Mouse (Mus musculus) lung, adult 2 months (tissue): ENCODE results near the gene Kcnj6. TPM values are rescaled to one million over a fixed set of nuclear protein-coding genes. Genes with fewer than 3 reads are reported as not detected.

Experiments
- DNase-seq: peaks from one replicate; pipeline ENCODE4 v3.0.0; 2022
- H3K4me1 ChIP-seq: fragments of 200-500 bp; 2 replicates; pipeline ENCODE4 v1.6.1; 2011; ENCODE audit warnings: low read length; ENCODE audit not compliant: control insufficient read depth, insufficient read depth
- H3K4me3 ChIP-seq: fragments of 200-500 bp; replicated peaks from 2 replicates; pipeline ENCODE3; 2011; ENCODE audit warnings: low read depth, mild to moderate bottlenecking, control low read depth, low read length; ENCODE audit errors: extremely low read depth
- CTCF ChIP-seq: fragments of 200-500 bp; IDR thresholded peaks from 2 replicates; pipeline ENCODE4 v1.5.1; 2011; ENCODE audit warnings: mild to moderate bottlenecking, low read length, control low read depth; ENCODE audit not compliant: insufficient read depth
- POLR2A ChIP-seq: fragments of 200-500 bp; IDR thresholded peaks from 2 replicates; pipeline ENCODE4 v1.6.1; 2011; ENCODE audit warnings: low read depth, mild to moderate bottlenecking, control low read depth, low read length, borderline replicate concordance; ENCODE audit errors: extremely low read depth
- WGBS: fragments of 180-500 bp; shearing (Covaris S2); methylation state at CpG from one replicate; pipeline ENCODE4 v1.1.7; 2018; 5-methylcytosine and 5-hydroxymethylcytosine counted together
- polyA plus RNA-seq: library from polyadenylated mRNA; depleted of rRNA; stranded (reverse); fragments of >200 nt; gene quantifications from 2 replicates; pipeline ENCODE4 v1.2.3, GENCODE M21; 2012

Kcnj6 gene
- polyA plus RNA-seq, 1 experiment = not detected

DNA sequence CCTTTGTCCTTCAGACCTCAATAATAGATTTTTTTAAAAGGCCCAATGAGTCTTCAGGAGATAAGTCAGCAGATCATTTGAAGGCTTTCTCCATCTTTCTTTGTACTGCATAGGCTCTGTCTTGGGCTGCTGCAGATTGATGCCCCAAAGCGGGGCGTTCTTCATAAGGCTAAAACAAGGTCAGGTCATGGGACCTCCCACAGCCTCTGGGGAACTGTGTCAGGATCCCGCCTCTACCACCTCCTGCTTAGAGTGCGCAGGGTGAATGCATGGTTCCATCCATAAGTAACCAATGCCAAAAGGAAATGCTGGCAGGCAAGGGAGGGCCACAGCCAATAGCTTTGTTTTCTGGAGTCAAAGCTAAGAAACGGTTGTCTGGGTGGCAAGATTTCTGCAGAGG, 237.7 kb downstream of the Kcnj6 start:
- WGBS = 84% methylated on average over 5 of the region's 5 CpGs
- TF ChIP-seq POLR2A = no peak
- TF ChIP-seq CTCF = no peak
- H3K4me3 ChIP-seq = no peak overlapping the region
- no peak for DNase-seq
- no peaks in the 10 kb centered on the region for H3K4me1 ChIP-seq

DNA sequence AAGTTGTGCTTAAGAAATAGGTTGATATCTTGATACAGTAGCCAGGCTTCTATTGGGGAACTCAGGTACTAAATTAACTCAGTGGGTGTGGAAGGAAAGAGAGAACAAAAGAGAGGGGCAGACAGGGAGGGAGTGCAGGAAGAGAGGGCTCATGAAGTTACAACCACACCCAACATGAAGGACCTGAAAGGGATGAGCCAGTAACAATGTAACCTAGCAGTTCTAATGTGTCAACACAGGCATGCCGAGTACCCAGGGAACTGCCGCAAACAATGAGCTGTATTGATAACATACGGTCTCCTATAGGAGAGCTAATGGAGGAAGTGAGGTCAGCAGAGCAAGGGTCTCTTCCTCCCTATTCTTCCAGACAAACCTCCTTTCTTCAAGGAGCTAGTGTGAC, 238.9 kb downstream of the Kcnj6 start:
- Histone ChIP-seq H3K4me1 (no peaks in the 10 kb centered on the region), H3K4me3 (no peak overlapping the region)
- WGBS = 26% methylated on average over 3 of the region's 3 CpGs
- DNase-seq = no peak
- TF ChIP-seq CTCF (no peak), POLR2A (no peak)

DNA sequence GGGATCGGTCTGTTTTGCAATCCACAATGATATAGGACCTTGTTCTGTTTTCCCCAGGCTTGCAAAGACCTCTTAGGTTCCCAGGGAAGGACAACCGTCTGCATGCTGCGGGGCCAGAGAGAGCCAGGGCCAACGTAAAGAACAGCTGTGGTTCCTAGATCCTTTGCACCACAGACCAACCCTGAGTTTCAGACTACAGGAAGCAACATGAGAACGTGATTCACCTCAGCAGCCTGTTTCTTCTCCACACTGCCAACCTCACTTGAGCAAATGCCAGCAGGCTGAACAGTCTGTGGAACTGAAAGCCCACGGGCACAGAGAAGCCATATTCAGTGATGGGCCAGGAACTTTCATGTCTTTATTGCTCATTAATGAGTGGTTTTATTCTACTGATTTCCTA, 241.1 kb downstream of the Kcnj6 start:
- Histone ChIP-seq H3K4me1 (0 out of 2 replicates have a peak, but pooled peaks cover 2% of the 10 kb centered on the region), H3K4me3 (no peak overlapping the region)
- DNase-seq = no peak
- 51% methylated on average over 6 of the region's 6 CpGs for WGBS
- TF ChIP-seq CTCF (no peak), POLR2A (no peak)

DNA sequence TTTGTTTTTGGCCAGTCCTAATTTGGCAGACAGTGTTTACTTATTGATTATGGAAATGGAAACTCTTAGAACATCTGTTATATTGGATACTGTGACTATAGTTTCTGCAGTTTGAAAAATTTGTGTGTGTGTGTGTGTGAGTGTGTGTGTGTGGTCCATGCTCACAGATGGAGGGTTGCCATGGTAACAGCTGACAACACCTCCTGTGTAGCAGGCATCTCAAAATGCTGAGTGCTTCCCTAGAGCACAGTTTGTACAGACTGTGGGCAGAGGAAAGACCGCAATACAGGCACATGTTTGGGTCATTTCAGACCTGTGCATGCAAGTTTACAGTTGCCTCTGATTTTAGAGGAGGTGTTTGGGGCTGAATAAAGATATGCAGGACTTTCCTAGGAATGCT, 244.0 kb downstream of the Kcnj6 start:
- TF ChIP-seq POLR2A = no peak
- no peak for TF ChIP-seq CTCF
- 84% methylated on average over 1 of the region's 1 CpGs for WGBS
- 0 out of 2 replicates have a peak, but pooled peaks cover 2% of the 10 kb centered on the region for H3K4me1 ChIP-seq
- H3K4me3 ChIP-seq = no peak overlapping the region
- DNase-seq = no peak

DNA sequence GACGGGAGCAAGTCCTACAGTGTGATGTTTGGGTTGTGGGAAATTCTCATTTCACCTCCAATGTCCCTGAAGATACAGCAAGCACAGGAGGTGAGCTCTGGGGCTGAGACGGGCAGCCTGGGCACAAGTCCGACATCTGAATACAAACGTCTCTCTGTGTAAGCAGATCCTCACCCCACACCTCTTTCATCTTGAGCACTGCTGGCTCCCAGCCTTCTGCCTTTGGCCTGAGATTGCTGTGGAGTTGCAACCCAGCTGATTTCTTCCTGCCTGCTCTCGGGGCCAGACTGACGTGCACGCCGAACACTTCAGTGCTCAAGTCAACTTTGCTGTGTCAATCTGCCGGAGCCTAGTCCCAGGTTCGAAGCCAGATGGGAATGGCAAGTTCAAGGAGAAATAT, 244.7 kb downstream of the Kcnj6 start:
- 22% methylated on average over 10 of the region's 10 CpGs for WGBS
- DNase-seq = no peak
- no peak for TF ChIP-seq CTCF
- TF ChIP-seq POLR2A = no peak
- Histone ChIP-seq H3K4me1 (0 out of 2 replicates have a peak, but pooled peaks cover 2% of the 10 kb centered on the region), H3K4me3 (no peak overlapping the region)

- H3K4me1 ChIP-seq = no peaks in the 10 kb centered on the region
- TF ChIP-seq POLR2A (no peak), CTCF (no peak)
- no peak overlapping the region for H3K4me3 ChIP-seq
- 62% methylated on average over 9 of the region's 9 CpGs for WGBS
- DNase-seq = no peak
These were observed 252.5 kb downstream of the Kcnj6 start for GRCm38 (mm10) chr16:94745016-94745415.

- Histone ChIP-seq H3K4me1 (no peaks in the 10 kb centered on the region), H3K4me3 (peak overlapping the region; percentile 15)
- TF ChIP-seq CTCF (peak; percentile 52; the same call in 1 of the 2 replicates), POLR2A (no peak)
- no peak for DNase-seq
- 7% methylated on average over 11 of the region's 11 CpGs for WGBS
These were observed 253.5 kb downstream of the Kcnj6 start for GRCm38 (mm10) chr16:94743853-94744501.

- H3K4me1 ChIP-seq = no peaks in the 10 kb centered on the region
- TF ChIP-seq POLR2A = no peak
- TF ChIP-seq CTCF = no peak
- no peak overlapping the region for H3K4me3 ChIP-seq
- 82% methylated on average over 1 of the region's 1 CpGs for WGBS
- no peak for DNase-seq
These were observed 260.2 kb downstream of the Kcnj6 start for GRCm38 (mm10) chr16:94737359-94737687.

DNA sequence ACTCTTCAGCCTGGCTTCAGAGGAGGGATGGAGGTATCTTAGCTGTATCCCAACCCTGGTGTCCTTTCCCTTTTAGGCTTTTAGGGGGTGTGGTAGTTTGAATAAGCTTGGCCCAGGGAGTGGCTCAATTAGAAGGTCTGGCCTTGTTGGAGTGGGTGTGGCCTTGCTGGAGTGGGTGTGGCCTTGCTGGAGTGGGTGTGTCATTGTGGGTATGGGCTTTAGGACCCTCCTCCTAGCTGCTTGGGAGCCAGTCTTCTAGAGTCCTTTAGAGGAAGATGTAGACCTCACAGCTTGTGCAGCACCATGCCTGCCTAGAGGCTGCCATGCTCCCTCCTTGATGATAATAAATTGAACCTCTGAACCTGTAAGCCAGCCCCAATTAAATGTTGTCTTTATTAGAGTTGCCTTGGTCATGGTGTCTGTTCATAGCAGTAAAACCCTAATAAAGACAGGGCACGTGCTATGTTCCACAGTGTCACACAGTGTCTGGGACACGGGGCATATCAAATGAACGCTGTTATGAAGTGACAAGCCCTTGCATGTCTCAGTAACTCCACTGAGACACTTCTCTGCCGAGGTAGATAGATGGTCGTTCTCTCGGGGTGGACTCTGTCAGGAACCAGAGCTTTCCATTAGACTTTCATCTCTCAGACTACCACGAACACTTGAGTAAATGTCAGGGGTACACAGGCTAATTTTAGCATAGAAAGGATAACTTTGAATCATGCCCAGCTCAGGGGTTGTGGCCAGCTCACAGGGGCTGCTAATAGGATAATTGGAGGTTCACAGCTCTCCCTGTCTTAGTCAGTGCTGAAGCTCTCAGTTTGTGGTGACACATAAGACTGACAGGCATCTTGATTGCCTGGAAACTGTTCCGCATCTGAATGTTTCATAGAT, 260.8 kb downstream of the Kcnj6 start:
- TF ChIP-seq POLR2A (no peak), CTCF (no peak)
- 78% methylated on average over 8 of the region's 8 CpGs for WGBS
- no peak overlapping the region for H3K4me3 ChIP-seq
- no peak for DNase-seq
- no peaks in the 10 kb centered on the region for H3K4me1 ChIP-seq

DNA sequence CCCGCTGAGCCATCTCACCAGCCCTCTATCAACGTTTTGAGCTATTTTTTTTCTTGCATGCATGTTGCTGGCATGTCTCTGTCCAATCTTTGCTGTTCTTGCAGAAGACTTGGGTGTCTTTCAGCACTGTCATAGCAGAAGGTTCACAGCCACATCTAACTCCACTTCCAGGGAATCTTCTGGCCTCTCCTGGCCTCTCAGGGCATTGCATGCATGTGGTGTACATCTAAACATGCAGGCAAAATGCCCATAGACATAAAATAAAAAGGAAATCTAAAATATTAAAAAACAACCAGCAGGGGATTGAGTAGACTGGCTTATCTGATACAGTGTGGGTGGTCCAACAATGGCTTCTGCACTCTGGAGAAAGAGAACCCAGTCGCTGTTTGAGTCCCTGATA, 262.0 kb downstream of the Kcnj6 start:
- Histone ChIP-seq H3K4me3 (no peak overlapping the region), H3K4me1 (no peaks in the 10 kb centered on the region)
- DNase-seq = no peak
- WGBS = 64% methylated on average over 3 of the region's 3 CpGs
- TF ChIP-seq POLR2A (no peak), CTCF (no peak)
